Mouse (Mus musculus) left cerebral cortex, postnatal 10 days (tissue): ENCODE results near the gene 4933425L06Rik. TPM values are rescaled to one million over a fixed set of nuclear protein-coding genes. Genes with fewer than 3 reads are reported as not detected.

Experiments
- DNase-seq, 2 experiments: peaks; one replicate each; pipeline ENCODE4 v3.0.0; 2021 to 2022; ENCODE audit warnings: low spot score in 2 of 2, mixed read lengths in 1 of 2; ENCODE audit errors: extremely low spot score in 1 of 2
- intact Hi-C: fragments of 180-260 bp; cut with DNase I; formaldehyde crosslinking; loops from one replicate; pipeline ENCODE4 v1.15.1; 2025
- total RNA-seq, 2 experiments: library from RNA; stranded (reverse); gene quantifications; 2 replicates each; pipeline ENCODE4 v1.2.3; 2021

4933425L06Rik gene
- total RNA-seq, 2 experiments from 2014 or later: not detected

DNA sequence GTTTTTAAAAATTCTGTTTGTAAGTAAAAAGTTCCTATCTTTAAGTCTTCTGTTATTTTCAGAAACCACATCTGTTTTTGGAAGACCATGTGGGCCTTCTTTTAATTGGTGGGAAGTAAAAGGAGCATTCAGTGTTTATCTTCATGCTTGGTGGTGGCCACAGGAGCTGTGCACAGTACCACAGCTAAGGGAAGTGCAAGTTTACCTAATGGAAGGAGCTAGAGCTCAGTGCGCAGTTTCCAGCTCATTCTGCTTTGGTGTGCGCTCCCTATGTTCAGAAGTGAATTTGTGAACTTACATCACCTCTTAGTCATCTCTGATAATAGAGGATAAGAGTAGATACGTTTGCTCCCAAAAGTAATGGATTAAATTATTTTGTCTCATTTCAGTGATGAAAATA is 40.2 kb downstream of the 4933425L06Rik start:
- intact Hi-C loops: no loop called here
- DNase-seq: no peak

DNA sequence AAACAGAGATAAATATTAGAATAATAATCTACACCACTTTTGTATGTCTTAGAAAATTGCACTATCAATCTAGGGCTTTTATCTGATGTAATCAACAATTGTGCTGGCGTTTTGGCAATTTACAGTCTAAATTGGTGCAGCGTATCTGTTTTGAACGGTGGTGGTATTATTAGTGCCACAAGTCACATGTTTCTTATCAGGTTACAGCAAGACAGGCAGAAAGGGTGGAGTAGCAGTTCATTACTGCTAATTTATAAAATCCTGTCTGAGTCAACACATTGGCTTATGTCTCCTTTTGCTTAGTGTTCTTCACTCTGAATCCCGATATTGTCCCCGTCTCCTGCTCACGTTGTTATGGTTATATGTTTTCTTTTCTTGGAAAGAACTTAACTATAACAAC is 48.2 kb downstream of the 4933425L06Rik start:
- DNase-seq: no peak
- intact Hi-C loops: no loop called here

- DNase-seq: no peak
- intact Hi-C loops: no loop called here
These were observed 50.4 kb downstream of the 4933425L06Rik start for GRCm38 (mm10) chr13:105132370-105132769.

DNA sequence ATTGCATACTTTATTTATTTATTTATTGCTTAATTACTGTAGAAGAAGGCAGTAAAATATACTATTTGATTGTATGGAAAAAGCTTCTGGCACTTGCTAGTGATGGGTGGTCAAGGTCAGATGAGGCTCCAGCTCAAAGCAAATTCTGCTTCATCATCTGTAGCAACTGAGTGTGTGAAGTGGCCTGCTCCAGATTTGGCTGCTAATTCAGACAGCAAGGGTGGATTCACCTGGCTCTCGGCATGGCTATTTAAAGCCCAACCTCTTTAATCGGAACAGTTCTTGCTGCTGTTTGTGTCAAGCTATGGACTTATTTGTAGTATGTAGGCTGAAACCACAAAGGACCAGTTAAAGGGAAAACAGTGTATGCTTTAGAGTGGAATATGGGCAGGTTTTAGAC is 50.9 kb downstream of the 4933425L06Rik start:
- intact Hi-C loops: no loop called here
- DNase-seq: no peak

DNA sequence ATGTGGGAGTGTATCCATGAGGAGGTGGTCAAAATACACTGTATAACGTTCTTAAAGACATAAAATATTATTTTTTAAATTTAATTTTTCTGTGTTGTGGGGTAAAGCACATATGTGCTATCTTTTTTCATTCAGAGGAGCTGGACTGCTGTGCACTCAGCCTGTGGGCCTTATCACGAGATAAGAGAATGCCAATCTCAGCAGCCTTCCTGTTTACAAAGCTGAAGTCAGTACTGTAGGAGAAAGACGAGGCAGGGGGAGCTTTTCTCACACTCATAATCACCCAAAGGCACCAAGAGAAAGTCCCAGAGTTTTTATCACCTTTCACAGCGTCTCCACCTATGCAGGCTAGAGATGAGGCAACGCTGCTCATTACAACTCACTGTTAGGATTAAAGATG is 52.5 kb downstream of the 4933425L06Rik start:
- intact Hi-C loops: no loop called here

GRCm38 (mm10) chr13:105139881-105140280 is 58.0 kb downstream of the 4933425L06Rik start:
- intact Hi-C loops: no loop called here
- DNase-seq: no peak

More for the DNA sequence above, 52.5 kb downstream of the 4933425L06Rik start:
- no peak for DNase-seq

GRCm38 (mm10) chr13:105146827-105147226 is 64.9 kb downstream of the 4933425L06Rik start:
- intact Hi-C loops: no loop called here
- DNase-seq: no peak

GRCm38 (mm10) chr13:105147795-105148418 is 66.0 kb downstream of the 4933425L06Rik start:
- intact Hi-C loops: no loop called here
- DNase-seq: no peak

DNA sequence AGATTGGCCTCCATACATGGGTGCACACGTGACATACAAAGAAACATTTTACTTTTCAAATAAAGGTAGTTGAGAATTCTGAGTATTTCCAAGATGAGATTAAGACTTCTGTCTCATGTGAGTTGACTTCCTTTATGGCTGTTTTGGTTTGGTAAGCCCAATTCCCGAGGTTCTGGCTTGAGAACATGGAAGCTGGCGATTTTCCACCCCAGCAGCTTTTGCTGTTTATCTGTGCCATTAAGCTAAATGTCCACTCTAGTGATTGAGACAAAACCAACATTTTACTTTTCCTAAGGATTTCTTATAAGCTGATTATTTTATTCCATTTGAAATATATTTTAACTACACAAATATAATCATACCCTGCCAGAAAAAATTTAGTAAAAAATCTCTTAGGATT is 68.1 kb downstream of the 4933425L06Rik start:
- no peak for DNase-seq
- intact Hi-C loops: no loop called here

DNA sequence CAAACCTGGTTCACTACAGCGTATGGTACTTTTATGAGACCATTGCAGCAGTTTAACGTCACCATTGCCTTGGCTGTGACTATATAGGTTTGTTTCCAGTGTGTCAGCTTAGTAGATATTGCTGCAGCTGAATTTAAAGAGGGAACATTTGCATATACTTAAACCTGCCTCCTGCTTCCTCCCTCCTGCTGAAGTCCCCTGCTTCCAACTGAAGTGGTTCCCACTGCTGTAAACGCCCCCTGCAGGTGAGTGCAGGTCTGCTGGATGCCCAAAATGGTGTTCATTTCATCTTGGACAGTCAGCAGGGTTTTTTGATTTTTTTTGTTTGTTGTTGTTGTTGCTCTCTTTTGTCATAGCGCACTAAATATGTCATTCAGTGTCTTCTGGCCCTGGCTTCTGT is 72.0 kb downstream of the 4933425L06Rik start:
- DNase-seq: peak in 1 of 2 experiments; percentile 39
- intact Hi-C loops: no loop called here

- DNase-seq: no peak
- intact Hi-C loops: no loop called here
These were observed 83.5 kb downstream of the 4933425L06Rik start for GRCm38 (mm10) chr13:105165441-105165840.

Other genes with a start within 250 kb of the 4933425L06Rik start
- 1 to 10 TPM; 1.1 to 1.3 TPM for gene Shisal2b, start 218.2 kb upstream of the 4933425L06Rik start, total RNA-seq
- 100 to 1,000 TPM; 100 to 101 TPM for gene Rgs7bp, start 27.2 kb upstream of the 4933425L06Rik start, total RNA-seq
- 10 to 100 TPM; 27.2 to 28.2 TPM for gene Rnf180, start 212.7 kb downstream of the 4933425L06Rik start, total RNA-seq